Mouse (Mus musculus) stomach, postnatal 0 days (tissue): Measurements from ENCODE around the gene Igf2r. TPM values are rescaled to one million over a fixed set of nuclear protein-coding genes. Genes with fewer than 3 reads are reported as not detected.

ENCODE experiments used
- ATAC-seq: fragments of 200-750 bp; cut with Nextera tagmentation; 2 replicates; pipeline ENCODE4 v1.8.0; 2017; ENCODE audit not compliant: low FRiP score, low TSS enrichment
- DNase-seq: peaks from one replicate; pipeline ENCODE4 v3.0.0-alpha.2; 2016; ENCODE audit warnings: low spot score
- H3K27ac ChIP-seq: fragments of 300-500 bp; sonication (generic); replicated peaks from 2 replicates; pipeline ENCODE4 v1.5.1; 2014; ENCODE audit warnings: mild to moderate bottlenecking, control low read depth
- H3K27me3 ChIP-seq: fragments of 300-500 bp; sonication (generic); 2 replicates; pipeline ENCODE4 v1.6.1; 2014; ENCODE audit warnings: low read length; ENCODE audit not compliant: control insufficient read depth, insufficient read depth
- H3K36me3 ChIP-seq: fragments of 300-500 bp; sonication (generic); 2 replicates; pipeline ENCODE4 v1.6.1; 2014; ENCODE audit warnings: low read length, mixed read lengths; ENCODE audit not compliant: control insufficient read depth, insufficient read depth
- H3K4me1 ChIP-seq: fragments of 300-500 bp; sonication (generic); replicated peaks from 2 replicates; pipeline ENCODE4 v1.6.1; 2014; ENCODE audit warnings: antibody characterized with exemption; ENCODE audit not compliant: control insufficient read depth, insufficient read depth
- H3K4me2 ChIP-seq: fragments of 300-500 bp; sonication (generic); replicated peaks from 2 replicates; pipeline ENCODE4 v1.6.1; 2014; ENCODE audit warnings: low read depth, mild to moderate bottlenecking, control low read depth, moderate library complexity
- H3K4me3 ChIP-seq: fragments of 300-500 bp; sonication (generic); 2 replicates; pipeline ENCODE4 v1.5.1; 2014; ENCODE audit warnings: low read depth, low read length, control low read depth
- H3K9ac ChIP-seq: fragments of 300-500 bp; sonication (generic); 2 replicates; pipeline ENCODE4 v1.6.1; 2014; ENCODE audit warnings: mild to moderate bottlenecking, low read length, control low read depth, mixed read lengths
- H3K9me3 ChIP-seq: fragments of 300-500 bp; sonication (generic); 2 replicates; pipeline ENCODE4 v1.6.1; 2016; ENCODE audit warnings: low read length; ENCODE audit not compliant: control insufficient read depth
- CTCF ChIP-seq: IDR thresholded peaks from 2 replicates; pipeline ENCODE4 v1.5.1; 2016; ENCODE audit warnings: antibody characterized with exemption, low read depth, mild to moderate bottlenecking, moderate library complexity
- EP300 ChIP-seq: optimal IDR thresholded peaks from 2 replicates; pipeline ENCODE3; 2016; ENCODE audit warnings: antibody characterized with exemption
- WGBS: fragments of 180-500 bp; shearing (Covaris S2); extraction: QIAGEN DNeasy Blood & Tissue Kit; methylation state at CpG from one replicate; pipeline ENCODE4 v1.1.7; 2014; 5-methylcytosine and 5-hydroxymethylcytosine counted together
- polyA plus RNA-seq: library from polyadenylated mRNA; unstranded; fragments of >200 nt; fragmentation: Nextera tagmentation; extraction: Ambion mirVana; gene quantifications from 2 replicates; pipeline ENCODE4 v1.2.1, GENCODE M21; 2015

The Igf2r gene
- polyA plus RNA-seq, 1 experiment from 2014 or later, result 9.6 TPM

GRCm38 (mm10) chr17:12734205-12734857 is 35.1 kb downstream of the Igf2r start:
- no peak for DNase-seq
- Histone ChIP-seq H3K4me3 (no peak overlapping the region), H3K27ac (0 out of 2 replicates have a peak overlapping the region, but pooled peaks have one; percentile 35), H3K27me3 (no peaks in the 10 kb centered on the region), H3K4me1 (no peaks in the 10 kb centered on the region), H3K36me3 (0 out of 2 replicates have a peak, but pooled peaks cover 2% of the 10 kb centered on the region), H3K9me3 (no peaks in the 10 kb centered on the region), H3K4me2 (no peak overlapping the region), H3K9ac (no peak overlapping the region)
- TF ChIP-seq EP300, result no peak
- no peak for TF ChIP-seq CTCF
- 41% methylated on average over 12 of the region's 12 CpGs for WGBS
- ATAC-seq, result peak; percentile 30; the same call in 1 of the 2 replicates

DNA sequence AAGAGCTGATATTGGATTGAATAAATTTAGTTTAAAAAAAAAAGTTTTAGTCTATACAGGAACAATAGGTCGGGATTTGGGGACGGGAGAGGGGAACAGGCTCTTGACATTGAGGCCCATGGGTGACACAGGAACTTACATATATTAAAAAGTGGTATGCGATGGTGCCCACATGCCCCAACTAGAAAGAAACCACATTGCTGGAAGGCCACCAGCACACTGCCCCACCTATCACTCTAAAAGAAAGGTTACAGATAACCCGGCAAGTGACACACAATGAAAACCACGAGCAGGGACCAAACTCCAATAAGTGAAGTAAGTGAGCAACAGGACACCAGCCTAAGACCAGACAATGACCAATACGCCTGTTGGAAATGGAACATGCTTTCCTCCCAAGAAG is 36.3 kb downstream of the Igf2r start:
- Histone ChIP-seq H3K4me1 (no peaks in the 10 kb centered on the region), H3K36me3 (0 out of 2 replicates have a peak, but pooled peaks cover 2% of the 10 kb centered on the region), H3K4me3 (no peak overlapping the region), H3K9ac (no peak overlapping the region), H3K9me3 (no peaks in the 10 kb centered on the region), H3K4me2 (no peak overlapping the region), H3K27me3 (no peaks in the 10 kb centered on the region), H3K27ac (no peak overlapping the region)
- ATAC-seq (no peak), DNase-seq (no peak)
- TF ChIP-seq CTCF (no peak), EP300 (no peak)
- 67% methylated on average over 6 of the region's 6 CpGs for WGBS

- no peak overlapping the region for H3K4me3 ChIP-seq
- no peak overlapping the region for H3K4me2 ChIP-seq
- WGBS, result 33% methylated on average over 1 of the region's 1 CpGs
- no peaks in the 10 kb centered on the region for H3K4me1 ChIP-seq
- 0 out of 2 replicates have a peak, but pooled peaks cover 2% of the 10 kb centered on the region for H3K36me3 ChIP-seq
- no peaks in the 10 kb centered on the region for H3K27me3 ChIP-seq
- no peaks in the 10 kb centered on the region for H3K9me3 ChIP-seq
- ATAC-seq (no peak), DNase-seq (no peak)
- TF ChIP-seq EP300 (no peak), CTCF (no peak)
- no peak overlapping the region for H3K9ac ChIP-seq
- no peak overlapping the region for H3K27ac ChIP-seq
Measured at GRCm38 (mm10) chr17:12728536-12728935, 40.9 kb downstream of the Igf2r start.

GRCm38 (mm10) chr17:12727748-12728147 is 41.7 kb downstream of the Igf2r start:
- H3K4me2 ChIP-seq, result no peak overlapping the region
- H3K36me3 ChIP-seq, result 0 out of 2 replicates have a peak, but pooled peaks cover 2% of the 10 kb centered on the region
- DNase-seq (no peak), ATAC-seq (no peak)
- H3K9me3 ChIP-seq, result no peaks in the 10 kb centered on the region
- H3K27ac ChIP-seq, result no peak overlapping the region
- H3K4me1 ChIP-seq, result no peaks in the 10 kb centered on the region
- no peak overlapping the region for H3K4me3 ChIP-seq
- no peaks in the 10 kb centered on the region for H3K27me3 ChIP-seq
- 83% methylated on average over 3 of the region's 3 CpGs for WGBS
- no peak for TF ChIP-seq CTCF
- no peak for TF ChIP-seq EP300
- H3K9ac ChIP-seq, result no peak overlapping the region

GRCm38 (mm10) chr17:12725871-12726270 is 43.6 kb downstream of the Igf2r start:
- Histone ChIP-seq H3K4me1 (no peaks in the 10 kb centered on the region), H3K4me2 (no peak overlapping the region), H3K27me3 (no peaks in the 10 kb centered on the region), H3K9ac (no peak overlapping the region), H3K27ac (peak overlapping the region; percentile 73; the same call in 1 of the 2 replicates), H3K36me3 (0 out of 2 replicates have a peak, but pooled peaks cover 2% of the 10 kb centered on the region), H3K4me3 (no peak overlapping the region), H3K9me3 (no peaks in the 10 kb centered on the region)
- 13% methylated on average over 4 of the region's 4 CpGs for WGBS
- DNase-seq, result peak; percentile 50
- no peak for ATAC-seq
- TF ChIP-seq CTCF (no peak), EP300 (no peak)
